Mouse (Mus musculus) hindbrain, embryonic 14.5 days (tissue): Measurements from ENCODE around the gene Gys1. TPM values are rescaled to one million over a fixed set of nuclear protein-coding genes. Genes with fewer than 3 reads are reported as not detected.
"Not testable (repeated sequence)": the region's sequence is repeated elsewhere in the genome, so short reads cannot be mapped to it uniquely, and the experiment has no call there.

Experiments used
- ATAC-seq: fragments of 200-750 bp; cut with Nextera tagmentation; 2 replicates; pipeline ENCODE4 v1.8.0; 2017; ENCODE audit warnings: moderate number of reproducible peaks, mild to moderate bottlenecking, moderate TSS enrichment, moderate library complexity; ENCODE audit not compliant: low FRiP score
- DNase-seq: peaks from one replicate; pipeline ENCODE4 v3.0.0-alpha.2; 2015; ENCODE audit warnings: low spot score
- H3K27ac ChIP-seq: fragments of 300-500 bp; sonication (generic); 2 replicates; pipeline ENCODE4 v1.5.1; 2014; ENCODE audit warnings: mild to moderate bottlenecking, moderate library complexity
- H3K27me3 ChIP-seq: fragments of 300-500 bp; sonication (generic); 2 replicates; pipeline ENCODE4 v1.6.1; 2014; ENCODE audit warnings: mild to moderate bottlenecking, low read length, mixed read lengths; ENCODE audit not compliant: control insufficient read depth, insufficient read depth
- H3K36me3 ChIP-seq: fragments of 300-500 bp; sonication (generic); replicated peaks from 2 replicates; pipeline ENCODE4 v1.6.1; 2014; ENCODE audit not compliant: control insufficient read depth, insufficient read depth
- H3K4me1 ChIP-seq: fragments of 300-500 bp; sonication (generic); replicated peaks from 2 replicates; pipeline ENCODE4 v1.6.1; 2014; ENCODE audit warnings: antibody characterized with exemption, low read length, mixed read lengths; ENCODE audit not compliant: control insufficient read depth, insufficient read depth
- H3K4me2 ChIP-seq: fragments of 300-500 bp; sonication (generic); replicated peaks from 2 replicates; pipeline ENCODE4 v1.6.1; 2014; ENCODE audit warnings: mild to moderate bottlenecking, moderate library complexity
- H3K4me3 ChIP-seq: fragments of 300-500 bp; sonication (generic); replicated peaks from 2 replicates; pipeline ENCODE4 v1.5.1; 2014; ENCODE audit warnings: mild to moderate bottlenecking, low read length
- H3K9ac ChIP-seq: fragments of 300-500 bp; sonication (generic); 2 replicates; pipeline ENCODE4 v1.6.1; 2014
- H3K9me3 ChIP-seq: fragments of 300-500 bp; sonication (generic); 2 replicates; pipeline ENCODE4 v1.6.1; 2016; ENCODE audit warnings: low read length; ENCODE audit not compliant: control insufficient read depth
- WGBS: fragments of 180-500 bp; shearing (Covaris S2); extraction: QIAGEN DNeasy Blood & Tissue Kit; methylation state at CpG from one replicate; pipeline ENCODE4 v1.1.7; 2014; 5-methylcytosine and 5-hydroxymethylcytosine counted together
- polyA plus RNA-seq: library from polyadenylated mRNA; unstranded; fragments of >200 nt; fragmentation: Nextera tagmentation; extraction: Ambion mirVana; gene quantifications from 2 replicates; pipeline ENCODE4 v1.2.1, GENCODE M21; 2014

Gene Gys1
- polyA plus RNA-seq, 1 experiment from 2014 or later, result 17.8 TPM

GRCm38 (mm10) chr7:45460860-45461314, 26.2 kb downstream of the Gys1 start:
- H3K4me3 ChIP-seq, result 0 out of 2 replicates have a peak overlapping the region, but pooled peaks have one; percentile 78
- peak overlapping the region; percentile 87 for H3K27ac ChIP-seq
- peaks cover 41% of the 10 kb centered on the region for H3K4me1 ChIP-seq
- no peak for ATAC-seq
- WGBS, result 30% methylated on average over 13 of the region's 13 CpGs
- peak; percentile 63 for DNase-seq
- H3K27me3 ChIP-seq, result no peaks in the 10 kb centered on the region
- H3K36me3 ChIP-seq, result peaks cover 69% of the 10 kb centered on the region
- no peaks in the 10 kb centered on the region for H3K9me3 ChIP-seq
- 0 out of 2 replicates have a peak overlapping the region, but pooled peaks have one; percentile 49 for H3K9ac ChIP-seq
- peak overlapping the region; percentile 47 for H3K4me2 ChIP-seq

- no peak for DNase-seq
- ATAC-seq, result no peak
- 45% methylated on average over 5 of the region's 5 CpGs for WGBS
- H3K9me3 ChIP-seq, result no peaks in the 10 kb centered on the region
- H3K27ac ChIP-seq, result peak overlapping the region; percentile 87
- H3K4me3 ChIP-seq, result no peak overlapping the region
- H3K9ac ChIP-seq, result 0 out of 2 replicates have a peak overlapping the region, but pooled peaks have one; percentile 49
- H3K27me3 ChIP-seq, result no peaks in the 10 kb centered on the region
- H3K36me3 ChIP-seq, result peaks cover 66% of the 10 kb centered on the region
- no peak overlapping the region for H3K4me2 ChIP-seq
- H3K4me1 ChIP-seq, result peaks cover 43% of the 10 kb centered on the region
Measured at GRCm38 (mm10) chr7:45461326-45461725, 26.7 kb downstream of the Gys1 start.

- peaks cover 61% of the 10 kb centered on the region for H3K36me3 ChIP-seq
- H3K4me1 ChIP-seq, result peaks cover 40% of the 10 kb centered on the region
- no peak for DNase-seq
Measured at GRCm38 (mm10) chr7:45461781-45462180, 27.1 kb downstream of the Gys1 start.

GRCm38 (mm10) chr7:45462325-45462724, 27.7 kb downstream of the Gys1 start:
- H3K27me3 ChIP-seq, result no peaks in the 10 kb centered on the region
- H3K36me3 ChIP-seq, result peaks cover 56% of the 10 kb centered on the region
- ATAC-seq (no peak), DNase-seq (no peak)
- H3K27ac ChIP-seq, result no peak overlapping the region
- WGBS, result 91% methylated on average over 4 of the region's 4 CpGs
- peaks cover 38% of the 10 kb centered on the region for H3K4me1 ChIP-seq
- no peak overlapping the region for H3K4me3 ChIP-seq
- H3K4me2 ChIP-seq, result no peak overlapping the region
- no peaks in the 10 kb centered on the region for H3K9me3 ChIP-seq
- no peak overlapping the region for H3K9ac ChIP-seq

More at GRCm38 (mm10) chr7:45461781-45462180, 27.1 kb downstream of the Gys1 start:
- no peaks in the 10 kb centered on the region for H3K27me3 ChIP-seq
- no peak overlapping the region for H3K4me2 ChIP-seq
- no peak overlapping the region for H3K4me3 ChIP-seq
- H3K9ac ChIP-seq, result no peak overlapping the region
- WGBS, result 92% methylated on average over 4 of the region's 4 CpGs
- H3K9me3 ChIP-seq, result no peaks in the 10 kb centered on the region
- ATAC-seq, result no peak
- H3K27ac ChIP-seq, result no peak overlapping the region

- not testable (repeated sequence) for H3K4me3 ChIP-seq, H3K4me2 ChIP-seq, H3K9ac ChIP-seq, H3K9me3 ChIP-seq, ATAC-seq, H3K27me3 ChIP-seq, DNase-seq, H3K27ac ChIP-seq
- Histone ChIP-seq H3K36me3 (peaks cover 51% of the 10 kb centered on the region), H3K4me1 (peaks cover 33% of the 10 kb centered on the region)
- 81% methylated on average over 4 of the region's 4 CpGs for WGBS
Measured at GRCm38 (mm10) chr7:45462868-45463267, 28.2 kb downstream of the Gys1 start.

GRCm38 (mm10) chr7:45463987-45464778, 29.5 kb downstream of the Gys1 start:
- H3K27me3 ChIP-seq, result no peaks in the 10 kb centered on the region
- DNase-seq (no peak), ATAC-seq (no peak)
- peaks cover 43% of the 10 kb centered on the region for H3K36me3 ChIP-seq
- no peak overlapping the region for H3K4me2 ChIP-seq
- H3K9ac ChIP-seq, result no peak overlapping the region
- H3K4me1 ChIP-seq, result peaks cover 27% of the 10 kb centered on the region
- 95% methylated on average over 7 of the region's 7 CpGs for WGBS
- no peaks in the 10 kb centered on the region for H3K9me3 ChIP-seq
- no peak overlapping the region for H3K4me3 ChIP-seq
- no peak overlapping the region for H3K27ac ChIP-seq

GRCm38 (mm10) chr7:45465112-45465511, 30.5 kb downstream of the Gys1 start:
- Histone ChIP-seq H3K9ac (peak overlapping the region; percentile 88; the same call in 1 of the 2 replicates), H3K27me3 (no peaks in the 10 kb centered on the region), H3K27ac (no peak overlapping the region), H3K9me3 (no peaks in the 10 kb centered on the region), H3K4me3 (peak overlapping the region; percentile 86; the same call in 1 of the 2 replicates), H3K4me2 (peak overlapping the region; percentile 95), H3K36me3 (peaks cover 43% of the 10 kb centered on the region), H3K4me1 (peaks cover 27% of the 10 kb centered on the region)
- DNase-seq, result no peak
- 96% methylated on average over 12 of the region's 12 CpGs for WGBS
- ATAC-seq, result no peak

- Histone ChIP-seq H3K9me3 (no peaks in the 10 kb centered on the region), H3K27ac (no peak overlapping the region), H3K9ac (peak overlapping the region; percentile 88), H3K4me1 (peaks cover 22% of the 10 kb centered on the region), H3K36me3 (peaks cover 43% of the 10 kb centered on the region), H3K4me2 (peak overlapping the region; percentile 95), H3K27me3 (no peaks in the 10 kb centered on the region), H3K4me3 (peak overlapping the region; percentile 86)
- DNase-seq, result no peak
- ATAC-seq, result no peak
- WGBS, result 81% methylated on average over 9 of the region's 9 CpGs
Measured at GRCm38 (mm10) chr7:45465549-45465948, 30.9 kb downstream of the Gys1 start.

GRCm38 (mm10) chr7:45466283-45467089, 31.8 kb downstream of the Gys1 start, which contains the start of gene Bax:
Gene Bax (minus strand): TSS chr7:45466898.
- Histone ChIP-seq H3K27ac (peak within 1 kb of the TSS; percentile 72; the same call in 1 of the 2 replicates), H3K27me3 (no peaks in the 10 kb centered on the region), H3K9ac (peak within 1 kb of the TSS; percentile 88), H3K36me3 (peaks cover 42% of the 10 kb centered on the region), H3K4me1 (peaks cover 15% of the 10 kb centered on the region), H3K4me3 (peak within 1 kb of the TSS; percentile 86), H3K4me2 (peak within 1 kb of the TSS; percentile 95), H3K9me3 (no peaks in the 10 kb centered on the region)
- WGBS, result under 1% methylated on average over 56 of the region's 58 CpGs
- ATAC-seq (peak; percentile 80), DNase-seq (peak; percentile 98)
